Mouse (Mus musculus): Measurements from ENCODE around the gene St3gal2.

DNA sequence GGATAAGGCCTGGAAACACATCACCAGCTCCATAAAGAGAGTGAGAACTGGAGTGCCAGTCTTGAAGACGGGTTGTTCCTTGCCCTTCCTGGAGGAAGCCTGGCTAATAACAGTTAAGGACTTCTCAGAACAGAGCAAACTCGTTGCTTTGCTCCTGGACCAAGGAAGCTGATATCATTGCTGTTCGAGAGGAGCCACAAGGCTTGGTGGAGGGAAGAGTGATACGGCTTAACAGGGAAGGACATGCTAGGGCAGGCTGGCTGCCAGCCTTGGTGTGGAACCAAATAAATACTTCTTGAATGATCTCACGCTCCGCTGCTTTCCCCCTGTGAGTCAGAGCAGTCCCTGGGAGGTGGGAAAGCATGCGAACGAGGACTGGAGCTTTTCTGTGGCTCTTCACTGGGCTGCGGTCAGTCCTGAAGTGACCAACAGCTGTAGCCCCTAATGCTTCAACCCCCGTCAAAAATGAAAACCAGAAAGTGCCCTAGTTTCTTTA lies 21.8 kb downstream of the St3gal2 start:
- no peak for TF ChIP-seq CTCF (IDR thresholded peaks at IDR 0.05)
- no peak for TF ChIP-seq POLR2A (IDR thresholded peaks at IDR 0.05; ENCODE audit: insufficient read depth, low read depth, low read length)
- no peak for TF ChIP-seq EP300 (IDR thresholded peaks at IDR 0.05; ENCODE audit: insufficient read depth, low read depth, low read length)
